Mouse (Mus musculus) monocyte, adult 2 months (primary cell): ENCODE results near the gene Ttn.

Experiments
- DNase-seq, 2 experiments: peaks; one replicate each; pipeline ENCODE4 v3.0.0; 2022; ENCODE audit warnings: low spot score in 2 of 2, low read depth in 1 of 2

The Ttn gene

DNA sequence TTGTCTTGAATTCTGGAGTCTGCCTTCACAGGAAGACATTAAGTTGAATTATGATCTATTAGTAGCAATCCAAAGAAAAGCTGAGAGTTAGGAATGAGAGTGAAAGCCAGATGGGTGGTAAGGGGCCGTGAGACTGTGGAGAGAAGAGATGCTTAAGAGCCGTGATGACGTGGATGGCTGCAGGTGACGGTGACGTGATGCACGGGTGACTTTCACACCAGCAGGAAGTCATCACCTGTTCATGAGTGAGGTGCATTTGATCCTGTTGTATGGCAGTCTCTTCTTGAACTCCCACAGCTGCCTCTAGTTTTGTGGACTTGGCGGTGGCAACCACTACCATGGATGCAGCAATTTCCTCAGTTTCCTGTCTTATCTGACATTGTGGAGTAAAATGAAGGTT, 16.8 kb downstream of the Ttn start:
- no peak for DNase-seq

DNA sequence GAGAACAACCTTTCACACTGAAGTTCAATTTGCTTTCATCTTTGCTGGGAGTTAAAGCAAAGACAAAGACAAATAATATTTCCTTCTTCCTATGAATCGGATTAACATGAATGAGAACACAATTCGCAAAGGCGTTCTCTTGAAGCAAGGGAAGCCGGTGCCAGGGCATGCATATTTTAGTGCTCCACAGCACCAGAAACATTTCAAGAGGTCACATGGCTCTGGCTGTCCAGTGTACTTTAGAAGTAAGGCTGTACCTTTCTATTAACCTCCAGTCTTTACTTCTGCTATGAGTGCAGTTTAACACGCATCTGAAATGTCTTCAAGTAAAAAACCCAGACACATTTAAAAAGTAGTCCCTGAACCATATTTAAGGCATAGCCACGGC, 20.3 kb downstream of the Ttn start:
- DNase-seq: no peak

DNA sequence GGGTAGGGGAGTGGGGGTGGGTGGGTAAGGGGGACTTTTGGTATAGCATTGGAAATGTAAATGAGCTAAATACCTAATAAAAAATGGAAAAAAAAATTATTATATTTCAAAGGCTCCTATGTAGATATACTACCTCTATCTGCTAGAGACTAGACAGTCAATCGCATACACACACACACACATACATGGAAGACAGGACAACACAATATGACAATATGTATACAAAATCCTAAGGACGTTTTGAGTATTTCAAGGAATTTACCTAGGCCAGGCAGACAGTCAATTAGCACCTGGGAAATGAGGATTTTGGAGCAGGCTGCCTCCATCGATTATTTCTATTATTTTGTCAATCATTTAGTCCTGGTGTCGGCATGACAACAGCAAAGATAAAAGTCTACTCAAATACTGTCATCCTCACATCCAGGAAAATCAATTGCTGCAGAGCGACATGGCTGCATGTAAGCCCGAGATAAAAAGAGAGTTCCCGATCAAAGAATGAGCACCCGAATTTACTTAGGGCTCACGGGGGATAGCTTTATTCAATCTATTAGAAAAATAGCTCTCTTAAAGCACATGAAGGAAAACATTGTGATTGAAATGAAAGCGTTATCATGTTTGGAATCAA, 20.8 kb downstream of the Ttn start:
- no peak for DNase-seq

DNA sequence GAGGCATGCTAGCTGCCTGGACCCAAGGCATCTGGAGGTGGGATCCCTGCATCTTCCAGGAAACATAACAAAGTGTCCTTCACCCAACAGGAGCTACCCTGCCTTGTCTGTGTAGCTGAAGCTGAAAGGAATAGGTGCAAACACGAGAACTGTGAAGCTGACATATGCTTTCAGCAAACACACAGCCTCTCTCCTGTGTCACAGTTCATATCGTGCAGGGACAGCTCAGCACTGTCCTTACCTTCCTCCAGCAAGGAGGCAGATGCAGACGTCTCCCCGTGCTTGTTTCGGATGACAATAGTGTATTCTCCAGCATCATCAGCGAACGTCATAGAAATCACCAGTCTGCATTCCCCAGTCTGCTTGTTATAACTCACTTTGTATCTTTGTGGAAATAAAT, 32.6 kb downstream of the Ttn start:
- no peak for DNase-seq

DNA sequence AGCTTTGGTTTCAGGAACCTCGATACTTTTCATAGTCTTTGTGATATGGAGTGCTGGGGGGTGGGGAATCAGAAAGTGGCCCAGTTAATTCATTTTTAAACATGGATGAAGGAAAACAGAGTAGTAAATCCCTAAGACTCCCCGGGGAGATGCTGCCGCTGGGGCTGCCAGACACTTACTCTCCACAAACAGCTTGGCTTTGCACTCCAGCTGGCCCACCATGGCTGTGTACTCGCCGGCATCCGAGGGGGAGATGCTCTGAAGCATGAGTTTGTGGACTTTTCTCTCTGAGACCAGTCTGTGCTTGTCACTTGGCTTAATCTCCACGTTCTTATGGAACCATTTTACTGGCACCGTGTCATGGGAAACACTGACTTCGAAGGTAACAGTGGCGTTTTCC, 43.8 kb downstream of the Ttn start:
- no peak for DNase-seq

DNA sequence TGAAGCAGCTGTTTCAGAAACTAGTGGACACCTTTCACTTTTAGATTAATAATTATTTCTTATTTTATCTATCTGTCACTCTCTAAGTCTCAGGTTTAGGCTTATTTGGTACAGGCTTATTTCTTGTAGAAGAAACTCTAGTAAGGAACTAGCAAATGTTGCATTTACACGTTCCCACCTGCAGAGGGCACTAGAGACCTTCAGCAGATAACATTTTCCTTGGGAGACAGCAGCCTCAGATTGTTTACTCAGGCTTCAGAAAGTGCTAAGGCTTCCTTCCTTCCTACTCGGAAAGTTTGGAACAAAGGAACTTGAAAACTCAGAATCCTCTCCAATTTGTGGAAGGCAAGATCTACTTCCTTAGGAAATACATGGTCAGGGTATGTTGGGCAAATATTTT, 52.6 kb downstream of the Ttn start:
- no peak for DNase-seq

DNA sequence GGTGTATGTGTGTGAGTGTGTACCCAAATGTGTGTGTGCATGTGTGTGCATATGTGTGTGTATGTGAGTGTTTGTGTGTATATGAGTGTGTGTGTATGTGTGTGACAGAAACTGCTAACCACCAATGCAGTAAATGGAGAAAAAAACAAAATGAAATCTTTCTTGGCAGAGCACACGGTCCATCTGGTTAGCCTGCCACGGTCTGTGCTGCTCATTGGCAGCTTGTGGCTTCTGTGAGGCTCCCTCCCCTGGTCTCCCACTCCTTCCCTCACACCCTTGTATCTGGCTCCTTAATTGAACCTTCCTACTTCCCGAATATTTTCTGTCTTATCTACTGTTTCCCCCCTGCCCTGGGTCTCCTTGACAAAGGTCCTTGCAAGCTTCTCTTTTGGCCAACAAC, 53.5 kb downstream of the Ttn start:
- DNase-seq: no peak

DNA sequence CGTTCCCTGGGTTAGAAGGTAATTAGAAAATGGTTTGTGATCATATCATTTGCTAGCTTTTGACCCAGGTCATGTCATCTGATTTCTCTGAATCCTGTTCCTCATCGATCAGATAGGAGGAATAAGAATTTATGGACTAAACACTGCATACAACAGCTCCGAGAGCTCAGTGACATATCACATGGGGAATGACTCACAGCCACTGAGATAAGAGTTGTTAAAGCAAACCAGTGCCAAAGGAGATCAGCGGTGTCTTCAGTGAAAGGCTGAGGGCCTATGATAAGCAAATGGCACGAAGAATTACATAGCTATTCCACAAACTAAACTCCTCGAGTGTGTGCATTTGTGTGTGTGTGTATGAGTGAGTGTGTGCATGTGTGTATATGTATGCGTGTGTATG, 54.0 kb downstream of the Ttn start:
- no peak for DNase-seq

DNA sequence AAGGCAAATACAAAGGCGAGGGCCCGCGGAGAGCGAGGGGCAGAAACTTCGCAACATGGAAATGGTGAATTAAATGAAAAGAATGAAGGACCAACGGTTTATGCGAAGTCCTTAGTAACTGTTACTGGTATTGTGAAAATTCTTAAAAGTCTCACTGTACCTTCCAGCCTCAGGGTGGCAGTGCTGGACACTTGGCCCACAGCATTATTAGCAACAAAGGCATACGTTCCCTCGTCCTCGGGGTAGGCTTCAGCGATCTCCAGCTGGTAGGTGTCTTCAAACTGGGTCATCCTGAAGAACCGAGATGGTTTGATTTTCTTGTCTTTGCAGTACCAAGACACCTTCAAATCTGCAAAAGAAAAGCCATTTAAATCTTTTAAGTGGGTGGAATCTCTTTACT, 55.4 kb downstream of the Ttn start:
- DNase-seq: no peak

DNA sequence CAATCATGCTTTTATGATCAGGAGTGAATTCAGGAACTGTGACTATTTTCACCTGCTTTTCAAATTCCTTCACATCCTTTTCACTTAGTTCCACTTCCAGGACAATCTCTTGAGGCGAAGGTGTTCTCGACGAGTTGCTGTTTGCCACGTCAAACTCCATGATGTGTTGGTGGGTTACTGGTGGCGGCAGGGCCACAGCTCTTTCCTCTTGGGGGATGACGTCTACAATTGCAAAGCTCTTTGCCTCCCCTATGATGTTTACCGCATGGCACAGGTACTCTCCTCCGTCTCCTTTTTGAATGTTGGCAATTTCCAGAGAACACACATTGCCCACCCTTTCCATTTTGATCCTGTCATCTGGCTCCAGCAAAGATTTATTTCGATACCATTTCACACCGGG, 67.4 kb downstream of the Ttn start:
- no peak for DNase-seq

DNA sequence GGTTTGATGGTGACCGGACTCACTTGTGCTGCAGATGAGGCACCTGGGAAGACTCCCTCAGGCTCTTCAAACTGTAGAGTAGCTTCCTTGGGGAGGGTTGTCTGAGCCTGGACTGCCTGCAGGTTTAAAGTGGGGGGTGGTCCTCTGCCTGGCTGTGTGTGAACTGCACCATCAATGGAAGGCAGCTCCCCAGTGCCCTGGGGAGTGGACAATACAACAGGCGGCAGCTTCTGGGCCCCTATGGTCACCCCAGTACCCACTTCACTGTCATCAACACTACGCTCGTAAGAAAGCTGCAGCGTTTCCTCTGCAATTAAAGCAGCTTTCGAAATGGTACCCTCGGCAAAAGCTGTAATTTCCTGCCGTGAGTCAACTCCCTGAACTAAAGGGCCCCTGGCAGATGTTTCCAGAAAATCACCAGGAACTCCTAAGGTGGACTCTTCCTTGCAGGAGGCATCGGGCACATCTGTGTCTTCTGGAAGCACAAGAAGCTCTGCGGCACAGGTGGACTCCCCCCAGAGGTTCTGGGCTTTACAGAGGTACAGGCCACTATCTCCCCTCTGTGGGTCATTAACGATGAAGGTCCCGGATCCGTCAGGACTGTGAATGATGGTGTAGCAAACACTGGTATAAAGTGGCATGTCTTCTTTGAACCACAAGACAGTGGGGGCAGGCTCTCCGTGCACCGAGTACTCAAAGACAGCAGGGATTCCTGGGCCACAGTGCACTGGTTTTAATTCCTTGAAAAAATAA, 73.5 kb downstream of the Ttn start:
- DNase-seq: no peak

DNA sequence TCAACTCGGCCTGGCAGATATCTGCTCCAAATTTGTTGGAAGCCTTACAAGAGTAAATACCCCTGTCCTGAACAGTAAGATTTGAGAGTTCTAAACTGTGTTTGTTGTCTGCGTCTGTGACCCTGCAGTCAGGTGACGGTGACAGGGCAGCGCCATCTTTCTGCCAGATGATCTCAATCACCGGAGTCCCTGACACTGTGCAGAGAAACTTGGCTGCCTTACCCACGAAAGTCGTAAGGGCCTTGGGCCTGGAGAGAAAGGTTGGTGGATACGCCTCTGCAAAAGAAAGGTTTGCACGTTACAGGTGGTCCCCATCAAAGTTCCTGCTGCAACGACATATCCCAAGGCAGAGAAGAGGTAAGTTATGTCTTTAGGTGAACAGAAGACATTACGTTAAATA, 79.0 kb downstream of the Ttn start:
- no peak for DNase-seq

DNA sequence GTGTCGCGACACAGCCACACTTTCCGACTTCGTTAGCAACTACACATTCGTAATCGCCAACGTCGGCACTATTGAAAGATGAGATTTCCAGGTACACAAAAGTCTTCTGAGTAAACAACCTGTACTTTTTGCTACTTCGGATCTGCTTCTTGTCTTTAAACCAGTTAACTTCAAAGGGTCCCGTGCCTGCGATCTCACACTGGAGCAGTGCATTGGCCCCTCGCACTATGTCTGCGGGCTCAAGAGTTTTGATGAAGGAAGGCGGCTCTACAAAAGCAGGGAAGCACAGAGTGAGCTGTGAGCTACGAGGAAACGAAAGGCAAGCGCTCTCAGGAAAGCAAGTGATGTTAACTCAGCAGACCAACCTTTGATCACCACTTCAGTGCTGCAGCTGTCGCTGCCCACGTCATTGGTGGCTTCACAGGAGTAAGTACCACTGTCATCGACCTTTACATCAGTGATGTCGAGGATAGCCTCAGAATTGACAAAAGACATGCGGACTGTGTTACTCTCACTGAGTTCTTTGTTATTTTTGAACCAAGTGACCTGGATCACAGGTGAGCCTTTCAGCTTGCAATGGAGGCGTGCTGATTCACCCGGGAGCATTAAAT, 80.8 kb downstream of the Ttn start:
- DNase-seq: no peak

DNA sequence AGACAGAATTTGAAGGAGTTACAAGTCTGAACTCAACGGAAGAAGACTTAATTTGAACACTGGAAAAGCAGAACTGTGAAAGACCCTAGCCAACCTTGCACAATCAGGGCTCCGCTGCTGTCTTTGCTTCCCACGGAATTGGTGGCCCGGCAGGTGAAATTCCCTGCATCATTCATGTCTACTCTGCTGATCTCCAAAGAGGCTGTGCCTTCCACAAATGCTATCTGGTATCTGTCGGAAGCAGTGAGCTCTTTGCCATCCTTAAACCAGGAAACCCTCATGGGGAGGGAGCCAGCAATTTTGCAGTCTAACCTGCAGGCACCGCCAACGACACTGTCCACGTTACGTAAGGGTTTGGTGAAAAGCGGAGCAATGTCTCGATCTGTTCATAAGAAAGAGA, 82.5 kb downstream of the Ttn start:
- no peak for DNase-seq

DNA sequence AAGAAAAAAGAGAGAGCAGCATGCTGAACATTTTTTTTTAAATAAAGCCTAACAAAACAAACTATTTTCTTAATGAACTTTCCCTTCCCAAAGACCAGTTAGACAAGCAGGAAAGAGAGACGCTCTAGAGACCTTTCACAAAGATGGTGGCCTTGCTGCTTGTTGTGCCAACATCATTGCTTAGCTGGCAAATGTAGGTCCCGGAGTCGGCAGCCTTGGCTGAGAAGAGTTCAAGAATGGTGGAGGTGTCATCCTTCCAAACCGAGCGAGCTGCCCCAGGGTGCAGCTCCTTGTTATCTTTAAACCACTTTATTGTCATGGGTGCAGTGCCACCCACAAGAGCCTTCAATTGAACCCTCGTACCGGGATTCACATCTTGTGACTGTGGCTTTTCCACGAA, 85.4 kb downstream of the Ttn start:
- no peak for DNase-seq

DNA sequence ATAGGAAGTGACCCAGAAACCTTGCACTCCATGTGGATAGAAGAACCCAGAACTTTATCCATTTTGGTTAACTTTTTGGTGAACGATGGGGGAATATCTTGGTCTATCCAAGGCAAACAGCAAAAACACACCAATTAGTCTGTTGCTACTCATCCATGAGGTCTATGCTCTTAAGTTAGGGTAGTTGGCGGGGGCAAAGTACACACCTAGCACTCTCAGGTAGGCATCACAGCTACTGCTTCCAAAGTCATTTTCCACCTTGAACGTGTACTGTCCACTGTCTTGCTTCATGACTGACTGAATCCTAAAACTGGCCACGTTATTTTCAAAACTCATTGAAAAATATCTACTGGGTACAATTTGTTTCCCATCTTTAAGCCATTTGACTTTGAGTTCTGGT, 87.0 kb downstream of the Ttn start:
- DNase-seq: no peak

DNA sequence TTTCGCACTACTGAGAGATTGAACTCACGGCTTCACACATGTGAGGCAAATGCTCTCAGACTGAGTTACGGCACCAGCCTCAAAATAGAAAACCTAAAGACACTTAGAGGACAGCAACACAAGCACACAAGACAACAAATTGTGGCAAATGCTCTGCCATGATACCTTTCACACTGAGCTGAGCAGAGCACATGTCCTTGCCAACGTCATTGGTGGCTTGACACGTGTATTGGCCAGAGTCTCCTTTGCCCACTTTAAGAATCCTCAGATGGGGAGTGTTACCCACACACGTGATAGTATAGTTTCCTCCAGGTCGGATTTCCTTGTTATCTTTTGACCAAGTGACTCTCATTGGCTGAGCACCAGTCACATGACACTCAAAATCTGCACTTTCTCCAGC, 93.6 kb downstream of the Ttn start:
- no peak for DNase-seq

DNA sequence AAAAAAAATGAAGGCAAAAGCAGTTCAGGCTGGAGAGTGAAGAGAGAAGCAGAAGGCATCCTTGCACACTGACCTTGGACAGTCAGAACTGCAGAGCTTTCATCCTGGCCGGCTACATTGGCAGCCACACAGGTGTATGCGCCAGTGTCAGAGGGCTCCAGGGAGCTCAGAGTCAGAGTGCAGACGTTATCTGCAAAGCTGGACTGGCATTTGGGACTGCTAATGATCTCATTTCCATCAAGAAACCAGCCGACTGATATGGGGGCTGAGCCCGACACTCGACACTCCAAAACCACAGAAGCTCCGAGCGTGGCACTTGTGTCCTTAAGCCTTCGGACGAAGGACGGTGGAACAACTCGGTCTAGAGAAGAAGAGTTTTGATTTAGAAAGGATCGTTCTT, 96.5 kb downstream of the Ttn start:
- DNase-seq: no peak

DNA sequence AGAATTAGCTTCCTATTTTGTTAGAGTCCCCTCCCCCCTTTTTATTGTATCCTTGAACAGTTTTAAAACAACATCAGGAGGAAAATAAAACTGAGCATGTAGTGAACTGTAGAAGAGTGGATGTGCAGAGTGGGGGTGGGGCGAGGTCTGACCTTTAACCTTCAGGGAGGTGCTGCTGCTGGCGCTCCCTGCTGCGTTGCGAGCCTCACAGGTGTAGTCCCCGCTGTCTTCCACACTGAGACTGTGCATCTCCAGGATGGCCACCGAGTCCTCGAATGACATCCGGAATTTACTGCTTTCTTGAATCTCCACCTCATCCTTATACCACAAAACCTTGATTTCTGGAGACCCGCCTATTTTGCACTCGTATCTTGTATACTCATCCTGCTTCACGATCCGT, 100.9 kb downstream of the Ttn start:
- DNase-seq: no peak

DNA sequence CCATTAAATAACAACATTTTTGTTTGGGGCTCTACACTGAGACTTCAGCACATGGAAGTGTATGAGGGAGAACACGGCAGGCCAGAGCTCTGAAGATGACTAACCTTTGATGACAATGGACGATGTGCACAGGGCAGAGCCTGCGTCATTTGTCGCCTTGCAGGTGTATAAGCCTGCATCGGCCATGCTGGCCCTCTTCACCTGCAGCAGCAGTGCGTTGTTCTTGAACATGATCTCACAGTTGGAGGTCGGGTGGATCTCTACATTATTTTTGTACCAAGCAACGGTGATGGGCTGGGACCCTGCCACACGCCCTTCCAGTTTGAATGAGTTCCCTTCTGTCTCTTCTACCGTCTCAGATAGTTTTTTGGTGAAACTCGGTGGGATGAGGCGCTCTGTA, 106.8 kb downstream of the Ttn start:
- no peak for DNase-seq

DNA sequence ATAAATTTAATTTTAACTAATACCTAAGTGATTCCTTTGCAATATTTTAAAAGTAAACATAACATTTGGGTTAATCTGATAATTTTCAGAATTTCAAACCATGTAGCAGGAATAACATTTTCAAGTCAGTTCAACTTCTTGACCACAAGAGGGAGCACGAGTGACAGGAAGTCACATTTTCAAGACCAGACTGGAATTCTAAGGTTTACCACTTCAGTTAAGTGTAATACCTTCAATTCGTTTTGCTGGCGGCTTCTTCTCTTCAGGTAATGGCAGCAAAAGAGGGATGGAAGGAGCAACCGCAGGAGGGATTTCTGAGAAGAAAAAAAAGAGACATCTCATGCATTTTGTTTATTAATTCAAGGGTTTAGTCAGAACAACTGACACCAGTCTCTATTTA, 115.4 kb downstream of the Ttn start:
- DNase-seq: no peak

DNA sequence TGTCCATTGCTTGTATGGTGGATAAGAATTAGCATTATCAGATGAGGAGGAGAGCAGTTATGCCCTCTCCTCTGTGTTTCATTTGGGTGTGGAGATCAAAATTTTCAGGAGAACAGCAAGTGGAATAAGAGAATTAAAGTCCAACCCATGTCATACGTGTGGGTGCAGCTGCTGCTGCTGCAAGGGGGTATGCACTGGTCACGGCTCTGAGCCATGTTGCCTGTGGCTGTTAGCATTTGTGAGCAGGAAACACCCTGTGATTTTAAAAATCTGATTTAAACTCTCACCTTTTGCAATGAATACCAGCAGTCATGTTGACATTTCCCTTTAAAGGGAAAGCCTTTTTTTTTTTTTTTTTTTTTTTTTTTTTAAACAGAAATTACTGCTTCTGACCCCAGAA, 116.8 kb downstream of the Ttn start:
- no peak for DNase-seq

DNA sequence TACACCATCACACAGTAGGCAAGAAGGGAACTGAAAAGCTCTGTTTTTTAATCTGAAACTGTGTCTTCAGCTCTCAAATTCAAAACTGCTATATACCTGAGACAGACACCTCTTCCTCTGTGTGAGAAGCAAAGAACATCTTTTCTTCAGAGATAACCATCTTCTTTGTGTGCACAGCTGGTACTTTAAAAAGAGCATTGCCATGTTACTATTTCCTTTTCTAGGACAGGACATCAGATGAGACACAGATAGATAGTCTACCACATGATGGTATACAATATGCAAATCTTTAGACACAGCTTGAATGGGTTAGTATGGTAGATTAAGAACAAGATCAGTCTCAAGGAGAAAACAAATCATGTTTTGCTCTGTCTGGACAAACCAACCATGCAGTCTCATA, 121.0 kb downstream of the Ttn start:
- no peak for DNase-seq
